Mouse (Mus musculus): ENCODE measurements at regions not wholly inside any gene's neighbourhood (a gene's known extent, or its start where the extent isn't known, plus 50 kb on each side); places are given as distances from the start of the nearest gene placed in this dataset.

- TF ChIP-seq CTCF (IDR thresholded peaks at IDR 0.05; ENCODE audit: low read depth), result no peak
- no peak for TF ChIP-seq EP300 (IDR thresholded peaks at IDR 0.05; ENCODE audit: low read depth)
Observed at GRCm38 (mm10) chr8:37154946-37155345, 161.5 kb downstream of the AI429214 start.
